Mouse (Mus musculus) CH12.LX (cell line): ENCODE measurements at regions not wholly inside any gene's neighbourhood (a gene's known extent, or its start where the extent isn't known, plus 50 kb on each side); places are given as distances from the start of the nearest gene placed in this dataset.
"Not testable (repeated sequence)": the region's sequence is repeated elsewhere in the genome, so short reads cannot be mapped to it uniquely, and the experiment has no call there.

ENCODE experiments used
- DNase-seq: peaks from one replicate; pipeline ENCODE4 v3.0.0-alpha.2; 2013; ENCODE audit errors: extremely low read depth
- H3K27ac ChIP-seq: 2 replicates; pipeline ENCODE4 v1.5.1; 2012; ENCODE audit warnings: low read depth, mild to moderate bottlenecking, control low read depth, moderate library complexity; ENCODE audit not compliant: insufficient read depth
- H3K27me3 ChIP-seq: replicated peaks from 2 replicates; pipeline ENCODE3; 2012; ENCODE audit warnings: inconsistent platforms
- H3K36me3 ChIP-seq, 2 experiments: replicated peaks in 1 of 2; 2 replicates each; pipeline versions ENCODE3 to v1.6.1; 2012; ENCODE audit warnings: inconsistent platforms in 1 of 2, low read length in 1 of 2, mild to moderate bottlenecking in 1 of 2, mixed read lengths in 1 of 2, moderate library complexity in 1 of 2; ENCODE audit not compliant: control insufficient read depth in 1 of 2, insufficient read depth in 1 of 2
- H3K4me1 ChIP-seq, 2 experiments: 2 replicates each; pipeline ENCODE4 v1.6.1; 2012; ENCODE audit warnings: inconsistent platforms in 1 of 2, moderate library complexity in 1 of 2; ENCODE audit not compliant: insufficient read depth in 2 of 2, control insufficient read depth in 1 of 2
- H3K4me2 ChIP-seq: 2 replicates; pipeline ENCODE4 v1.6.1; 2012; ENCODE audit warnings: low read depth, mild to moderate bottlenecking, control low read depth; ENCODE audit not compliant: poor library complexity, insufficient read depth, severe bottlenecking
- H3K4me3 ChIP-seq, 3 experiments: fragments of 150-350 bp in 1 of 3; sonication (generic) in 1 of 3; replicated peaks in 1 of 3; 2 replicates each; pipeline versions ENCODE3 to v1.5.1; 2011 to 2012; ENCODE audit warnings: low read depth in 2 of 3, low read length in 2 of 3, mild to moderate bottlenecking in 2 of 3, moderate library complexity in 2 of 3, control low read depth in 1 of 3, improper control_type of control experiment in 1 of 3, inconsistent platforms in 1 of 3, mixed read lengths in 1 of 3; ENCODE audit not compliant: poor library complexity in 1 of 3
- H3K79me2 ChIP-seq: replicated peaks from 2 replicates; pipeline ENCODE4 v1.6.1; 2012; ENCODE audit warnings: mild to moderate bottlenecking, moderate library complexity; ENCODE audit not compliant: control insufficient read depth, poor library complexity, insufficient read depth, severe bottlenecking; ENCODE audit errors: extremely low read depth
- H3K9ac ChIP-seq: 2 replicates; pipeline ENCODE4 v1.6.1; 2012; ENCODE audit warnings: low read depth, mild to moderate bottlenecking, control low read depth, moderate library complexity; ENCODE audit not compliant: insufficient read depth
- H3K9me3 ChIP-seq: replicated peaks from 2 replicates; pipeline ENCODE3; 2012; ENCODE audit warnings: low read length, inconsistent platforms, mixed read lengths
- CHD1 ChIP-seq: IDR thresholded peaks from 2 replicates; pipeline ENCODE4 v1.6.1; 2012; ENCODE audit warnings: low read depth, low read length, improper control_type of control experiment, inconsistent platforms
- E2F4 ChIP-seq: IDR thresholded peaks from 2 replicates; pipeline ENCODE4 v1.6.1; 2011; ENCODE audit warnings: low read depth, low read length, improper control_type of control experiment; ENCODE audit not compliant: insufficient replicate concordance
- EP300 ChIP-seq: IDR thresholded peaks from 2 replicates; pipeline ENCODE4 v1.6.1; 2011; ENCODE audit warnings: low read length, improper control_type of control experiment
- GABPA ChIP-seq: IDR thresholded peaks from 2 replicates; pipeline ENCODE4 v1.6.1; 2012; ENCODE audit warnings: low read depth, low read length, improper control_type of control experiment, inconsistent platforms; ENCODE audit not compliant: insufficient replicate concordance
- JUN ChIP-seq: IDR thresholded peaks from 2 replicates; pipeline ENCODE4 v1.6.1; 2011; ENCODE audit warnings: low read depth, mild to moderate bottlenecking, low read length, improper control_type of control experiment, moderate library complexity; ENCODE audit not compliant: insufficient read depth
- JUND ChIP-seq: conservative IDR thresholded peaks from 2 replicates; pipeline ENCODE4 v1.6.1; 2011; ENCODE audit warnings: low read depth, low read length, improper control_type of control experiment
- KAT2A ChIP-seq: IDR thresholded peaks from 2 replicates; pipeline ENCODE4 v1.6.1; 2012; ENCODE audit warnings: low read length, improper control_type of control experiment, inconsistent platforms; ENCODE audit not compliant: insufficient replicate concordance
- MAX ChIP-seq: IDR thresholded peaks from 2 replicates; pipeline ENCODE4 v1.6.1; 2011; ENCODE audit warnings: low read length, improper control_type of control experiment
- MEF2A ChIP-seq: IDR thresholded peaks from 2 replicates; pipeline ENCODE4 v1.6.1; 2014; ENCODE audit warnings: low read depth, mild to moderate bottlenecking, inconsistent platforms, low read length, improper control_type of control experiment, borderline replicate concordance
- MXI1 ChIP-seq: IDR thresholded peaks from 2 replicates; pipeline ENCODE4 v1.6.1; 2011; ENCODE audit warnings: mild to moderate bottlenecking, low read depth, low read length, improper control_type of control experiment
- NELFE ChIP-seq: IDR thresholded peaks from 2 replicates; pipeline ENCODE4 v1.6.1; 2011; ENCODE audit warnings: low read depth, low read length, improper control_type of control experiment
- NRF1 ChIP-seq: IDR thresholded peaks from 2 replicates; pipeline ENCODE4 v1.6.1; 2014; ENCODE audit warnings: low read depth, mild to moderate bottlenecking, inconsistent platforms, low read length, improper control_type of control experiment, moderate library complexity
- TCF12 ChIP-seq: IDR thresholded peaks from 2 replicates; pipeline ENCODE4 v1.6.1; 2014; ENCODE audit warnings: low read depth, mild to moderate bottlenecking, inconsistent platforms, low read length, improper control_type of control experiment
- UBTF ChIP-seq: IDR thresholded peaks from 2 replicates; pipeline ENCODE4 v1.6.1; 2012; ENCODE audit warnings: low read depth, mild to moderate bottlenecking, inconsistent platforms, low read length, improper control_type of control experiment, moderate library complexity
- USF1 ChIP-seq: IDR thresholded peaks from 2 replicates; pipeline ENCODE4 v1.6.1; 2014; ENCODE audit warnings: low read depth, mild to moderate bottlenecking, inconsistent platforms, low read length, improper control_type of control experiment
- ZC3H11A ChIP-seq: IDR thresholded peaks from 2 replicates; pipeline ENCODE4 v1.6.1; 2012; ENCODE audit warnings: low read depth, mild to moderate bottlenecking, inconsistent platforms, low read length, improper control_type of control experiment
- ZMIZ1 ChIP-seq: IDR thresholded peaks from 2 replicates; pipeline ENCODE4 v1.6.1; 2012; ENCODE audit warnings: low read depth, mild to moderate bottlenecking, inconsistent platforms, low read length, improper control_type of control experiment
- dilution Hi-C: fragments of 300-500 bp; cut with MboI; formaldehyde crosslinking; loops from 2 replicates; pipeline ENCODE4 v1.14.3; 2020; ENCODE audit warnings: low sequenced_read_pairs; ENCODE audit not compliant: extremely low pct_unique_long_range_greater_than_20kb, extremely low pct_ligation_motif_present
- in situ Hi-C: fragments of 300-500 bp; cut with MboI; formaldehyde crosslinking; loops from 3 replicates; pipeline ENCODE4 v1.14.3; 2019; ENCODE audit warnings: low sequenced_read_pairs, low pct_ligation_motif_present, low pct_unique_long_range_greater_than_20kb, mixed read lengths

DNA sequence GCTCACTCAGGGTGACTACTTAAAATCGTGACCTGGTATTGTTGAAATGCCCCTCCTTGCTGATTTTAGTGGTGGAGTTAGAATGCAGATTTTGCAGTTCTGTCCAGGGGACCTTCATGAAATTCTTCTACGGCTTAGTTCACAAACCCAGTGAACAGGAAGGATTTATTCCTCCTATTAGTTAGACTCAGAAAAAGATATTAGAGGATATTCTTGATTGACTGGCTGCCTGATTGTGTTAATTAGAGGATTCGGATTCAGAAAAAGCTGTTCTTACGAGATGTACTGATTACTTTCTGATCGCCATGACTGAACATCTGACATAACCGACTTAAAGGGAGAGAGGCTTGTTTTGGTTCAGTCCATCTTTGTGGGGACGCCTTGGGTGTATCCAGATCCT lies 147.3 kb upstream of the Zfp648 start:
- H3K79me2 ChIP-seq, result no peaks in the 10 kb centered on the region
- H3K9ac ChIP-seq, result no peak overlapping the region
- in situ Hi-C loops (no loop called here), dilution Hi-C loops (no loop called here)
- no peak overlapping the region for H3K27ac ChIP-seq
- no peak for TF ChIP-seq ZC3H11A
- TF ChIP-seq MEF2A, result no peak
- H3K4me3 ChIP-seq, result no peak overlapping the region
- no peak for DNase-seq
- H3K9me3 ChIP-seq, result peaks cover 5% of the 10 kb centered on the region
- no peaks in the 10 kb centered on the region for H3K27me3 ChIP-seq
- no peak overlapping the region for H3K4me2 ChIP-seq
- no peaks in the 10 kb centered on the region for H3K36me3 ChIP-seq
- no peaks in the 10 kb centered on the region for H3K4me1 ChIP-seq

DNA sequence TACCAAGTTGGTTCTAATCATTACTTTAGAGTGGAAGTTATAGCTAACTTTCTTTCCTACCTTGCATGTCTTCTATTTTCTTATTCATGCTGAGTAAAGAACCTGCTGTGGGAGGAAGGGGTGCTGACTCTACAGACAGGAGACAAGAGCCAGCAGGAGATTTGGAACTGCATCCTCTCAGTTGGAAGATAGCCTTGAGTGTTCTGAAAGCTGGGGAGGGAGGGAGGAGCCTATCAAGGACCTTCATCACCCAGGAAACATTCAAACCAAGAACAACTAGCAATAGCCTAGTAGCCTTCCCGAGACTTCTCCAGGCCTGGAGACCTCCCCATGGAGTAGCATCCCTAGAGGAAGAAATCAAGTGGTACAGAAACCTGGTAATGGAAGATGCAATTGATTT lies 146.1 kb upstream of the Zfp648 start:
- Histone ChIP-seq H3K27ac (no peak overlapping the region), H3K79me2 (no peaks in the 10 kb centered on the region), H3K9ac (no peak overlapping the region), H3K36me3 (no peaks in the 10 kb centered on the region), H3K27me3 (no peaks in the 10 kb centered on the region), H3K9me3 (peaks cover 5% of the 10 kb centered on the region), H3K4me3 (no peak overlapping the region), H3K4me2 (no peak overlapping the region), H3K4me1 (no peaks in the 10 kb centered on the region)
- dilution Hi-C loops (no loop called here), in situ Hi-C loops (no loop called here)
- no peak for TF ChIP-seq UBTF
- TF ChIP-seq MXI1, result no peak
- TF ChIP-seq E2F4, result no peak
- TF ChIP-seq CHD1, result no peak
- no peak for TF ChIP-seq USF1
- TF ChIP-seq JUND, result no peak
- no peak for TF ChIP-seq NRF1
- no peak for TF ChIP-seq MEF2A
- no peak for TF ChIP-seq JUN
- TF ChIP-seq KAT2A, result no peak
- TF ChIP-seq ZC3H11A, result no peak
- TF ChIP-seq ZMIZ1, result no peak
- no peak for TF ChIP-seq EP300
- no peak for TF ChIP-seq GABPA
- TF ChIP-seq MAX, result no peak
- TF ChIP-seq TCF12, result no peak
- no peak for TF ChIP-seq NELFE
- no peak for DNase-seq

DNA sequence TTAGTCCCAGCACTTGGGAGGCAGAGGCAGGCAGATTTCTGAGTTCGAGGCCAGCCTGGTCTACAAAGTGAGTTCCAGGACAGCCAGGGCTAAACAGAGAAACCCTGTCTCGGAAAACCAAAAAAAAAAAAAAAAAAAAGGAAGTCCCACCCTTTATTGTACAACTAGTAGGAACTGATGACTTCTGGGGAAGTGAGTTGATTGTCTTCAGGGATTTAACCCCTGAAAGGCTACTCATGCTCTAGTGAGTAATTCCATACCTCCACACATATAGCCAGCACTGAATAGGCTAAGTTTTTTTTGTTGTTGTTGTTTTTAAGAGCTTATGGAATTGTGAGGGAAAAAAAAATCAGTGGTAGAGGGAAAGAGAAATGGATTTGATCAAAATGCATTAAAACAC lies 139.6 kb upstream of the Zfp648 start:
- H3K4me2 ChIP-seq, dilution Hi-C loops, in situ Hi-C loops, H3K79me2 ChIP-seq, H3K9me3 ChIP-seq, H3K4me3 ChIP-seq, H3K9ac ChIP-seq, H3K36me3 ChIP-seq, DNase-seq, H3K27me3 ChIP-seq, H3K4me1 ChIP-seq, H3K27ac ChIP-seq: not testable (repeated sequence)
